Mouse (Mus musculus) embryo, embryonic 10.5 days (tissue): ENCODE results near the gene Ccna1.

Source experiments
- DNase-seq: peaks from one replicate; pipeline ENCODE4 v3.0.0-alpha.2; 2015; ENCODE audit warnings: low spot score

Gene Ccna1

DNA sequence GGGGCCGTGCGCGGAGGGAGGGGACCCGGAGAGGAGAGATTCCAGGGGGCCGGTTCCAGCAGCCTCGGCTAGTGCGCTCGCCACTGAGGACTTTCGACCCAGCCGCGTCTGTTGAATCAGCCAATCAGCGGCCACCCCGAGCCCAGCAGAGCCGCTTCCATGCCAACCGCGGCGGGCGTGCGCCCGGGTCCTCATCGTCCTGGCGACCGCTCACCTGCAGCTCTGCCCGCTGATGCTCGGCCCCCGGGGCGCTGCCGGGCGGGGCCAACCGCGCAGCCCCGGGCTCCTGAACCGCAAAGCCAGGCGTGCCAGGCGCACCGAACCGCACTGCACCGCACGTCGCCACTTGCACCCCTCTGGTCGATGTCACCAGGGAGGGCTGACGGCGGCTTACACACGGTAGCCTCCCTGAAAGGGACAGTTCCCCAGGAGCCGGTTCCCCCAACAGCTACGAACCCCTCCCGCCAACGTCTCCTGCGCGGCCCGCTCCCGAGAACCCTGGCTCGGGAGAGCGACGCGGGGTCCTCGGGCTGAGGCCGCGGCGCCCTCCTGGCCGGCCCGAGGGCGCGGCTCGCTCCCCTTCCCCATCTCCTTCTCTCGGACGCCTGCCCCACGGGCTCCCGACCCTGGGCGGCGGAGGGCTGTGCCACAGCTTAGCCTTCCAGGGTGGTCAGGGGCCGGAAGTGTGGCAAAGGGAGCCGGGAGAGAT lies at the start of gene Ccna1:
Gene Ccna1, minus strand, starts transcription at position 464 of the 709 bp plus-strand sequence.
- DNase-seq, result peak; percentile 87

DNA sequence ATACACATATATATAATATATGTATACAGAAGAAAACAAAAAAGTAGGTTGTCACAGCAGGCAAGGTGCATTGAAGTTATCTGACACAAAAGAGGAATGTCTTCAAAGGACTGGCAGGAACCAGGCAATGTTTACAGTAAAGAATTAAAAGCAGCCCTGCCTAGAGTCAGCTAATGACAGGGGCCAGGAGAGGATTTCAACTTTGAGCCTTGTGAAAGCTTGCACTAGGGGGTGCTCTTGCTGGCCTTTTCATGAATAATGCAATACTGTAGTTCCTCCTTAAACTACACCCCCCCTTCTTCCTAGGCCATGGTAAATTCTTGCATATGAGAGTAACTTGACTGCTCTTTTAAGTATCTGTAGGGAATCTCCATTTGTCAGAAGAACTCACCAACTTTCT lies 45.8 kb upstream of the Ccna1 start:
- no peak for DNase-seq

DNA sequence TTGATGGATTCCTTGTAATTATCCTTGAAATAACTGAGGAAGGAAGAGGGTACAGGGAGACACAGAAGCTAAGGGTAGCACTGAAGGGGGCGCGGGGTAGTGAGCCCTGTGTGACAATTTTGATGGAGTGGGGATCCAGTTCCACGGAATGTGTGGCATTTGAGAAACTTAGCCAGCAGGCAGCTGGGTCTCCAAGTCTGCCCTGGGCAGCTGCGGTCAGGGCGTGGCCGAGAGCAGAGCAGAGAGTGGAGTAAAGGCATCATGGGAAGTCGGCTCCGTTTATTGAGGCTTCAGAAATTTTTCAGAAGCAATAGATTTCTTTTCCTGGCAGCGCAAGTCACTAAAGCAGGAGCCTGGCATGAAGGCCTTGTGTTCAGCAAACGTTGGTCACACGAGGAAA lies 43.7 kb upstream of the Ccna1 start:
- no peak for DNase-seq

DNA sequence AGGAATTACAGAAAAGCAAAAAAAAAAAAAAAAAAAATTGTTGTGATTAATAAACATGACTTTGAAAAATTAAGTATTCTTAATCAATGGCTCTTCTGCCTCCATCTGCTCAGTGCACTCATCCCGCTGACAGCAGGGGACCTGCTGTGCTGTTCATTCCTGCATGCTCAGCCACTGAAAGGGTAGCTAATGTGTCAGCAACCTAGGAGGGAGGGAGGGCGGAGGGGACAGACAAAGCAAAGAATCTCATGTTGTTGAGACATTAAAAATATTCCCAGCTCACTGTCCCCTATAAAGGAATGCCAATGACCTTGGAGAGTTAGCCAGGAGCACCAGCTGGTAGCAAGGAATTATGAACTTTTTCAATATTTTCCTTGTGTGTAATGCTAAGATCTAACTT lies 42.7 kb upstream of the Ccna1 start:
- DNase-seq, result peak; percentile 48

DNA sequence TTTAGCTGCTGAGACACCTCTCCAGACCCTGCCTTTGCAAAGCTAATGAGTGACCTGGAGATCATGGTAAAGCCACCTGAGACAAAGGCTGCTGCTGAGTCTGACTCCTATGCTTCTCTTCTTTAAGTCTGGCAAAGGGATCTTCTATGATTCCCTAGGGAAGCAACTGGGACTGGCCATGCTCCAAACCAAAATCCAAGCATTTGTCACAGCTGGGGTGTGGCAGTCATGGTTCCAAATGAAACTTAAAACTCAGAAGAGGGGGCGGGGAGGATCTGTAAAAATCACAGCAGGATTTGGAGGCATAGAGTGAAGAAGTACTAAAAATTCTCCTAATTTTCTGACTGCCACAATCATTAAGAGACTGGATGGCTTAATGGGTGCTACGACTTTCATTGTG lies 41.9 kb upstream of the Ccna1 start:
- DNase-seq, result no peak

DNA sequence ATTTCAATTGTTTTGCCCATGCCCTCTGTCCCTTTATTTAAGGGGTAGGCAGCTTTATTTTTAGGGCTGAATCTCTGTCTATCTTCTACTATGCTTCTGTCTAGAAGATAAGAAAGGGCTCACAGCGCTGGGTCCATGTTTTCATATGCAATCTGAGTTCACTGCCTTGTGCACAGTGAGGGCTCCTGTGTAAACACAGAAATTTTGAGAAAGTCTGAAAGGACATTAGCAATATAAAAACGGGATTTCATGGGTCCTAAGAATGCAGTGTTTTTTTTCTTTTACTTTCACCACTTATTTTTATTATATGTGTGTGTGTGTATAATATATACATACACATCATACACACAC lies 41.3 kb upstream of the Ccna1 start:
- DNase-seq, result no peak

DNA sequence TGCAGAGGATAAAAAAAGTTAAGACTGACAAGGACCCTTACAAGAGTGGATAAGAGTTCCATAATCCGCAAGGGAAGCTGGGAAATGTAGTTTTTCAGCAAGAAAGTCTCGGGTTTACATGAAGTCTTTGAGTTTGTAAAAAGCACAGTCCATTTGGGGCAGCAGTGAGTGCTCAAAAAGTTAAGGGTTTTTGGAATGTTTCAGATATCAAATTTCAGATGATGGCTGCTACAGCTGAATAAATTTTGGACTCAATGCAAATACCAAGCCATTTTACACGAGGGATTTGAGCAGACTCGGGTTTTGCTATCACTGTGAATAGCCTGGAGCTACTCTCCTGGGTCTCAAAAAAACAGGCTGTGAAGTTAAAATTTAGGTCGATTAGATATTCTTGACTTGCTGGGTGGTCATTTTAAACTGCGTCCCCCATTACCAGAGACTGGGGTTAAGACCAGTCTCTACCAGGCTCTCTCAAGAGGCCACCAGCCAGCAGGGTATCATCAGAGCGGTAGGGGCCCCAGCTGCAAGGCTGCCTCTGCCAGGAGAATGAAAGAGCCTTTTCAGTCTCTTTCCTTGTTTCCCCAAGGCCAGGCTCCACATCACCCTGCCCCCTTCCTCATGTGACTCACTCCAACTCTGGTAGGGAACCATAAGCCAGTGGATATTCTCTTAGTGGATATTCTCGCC lies 40.8 kb upstream of the Ccna1 start:
- DNase-seq, result peak; percentile 77

DNA sequence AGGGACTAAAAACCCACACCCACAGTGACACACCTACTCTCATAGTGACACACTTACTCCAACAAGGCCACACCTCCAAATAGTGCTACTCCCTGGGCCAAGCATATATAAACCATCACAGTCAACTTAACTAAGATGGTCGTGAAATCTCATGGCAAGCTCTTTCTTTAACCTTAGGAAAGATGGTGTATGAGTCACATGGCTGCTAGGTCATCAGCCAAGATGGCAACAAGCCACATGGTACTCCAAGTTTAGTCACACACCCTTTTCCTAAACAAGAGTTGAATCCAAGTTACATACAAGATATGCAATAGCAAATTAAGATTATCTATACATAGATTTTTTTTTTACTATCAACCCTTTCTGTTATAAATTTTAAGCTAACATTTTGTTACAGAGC lies 37.9 kb upstream of the Ccna1 start:
- DNase-seq, result no peak

DNA sequence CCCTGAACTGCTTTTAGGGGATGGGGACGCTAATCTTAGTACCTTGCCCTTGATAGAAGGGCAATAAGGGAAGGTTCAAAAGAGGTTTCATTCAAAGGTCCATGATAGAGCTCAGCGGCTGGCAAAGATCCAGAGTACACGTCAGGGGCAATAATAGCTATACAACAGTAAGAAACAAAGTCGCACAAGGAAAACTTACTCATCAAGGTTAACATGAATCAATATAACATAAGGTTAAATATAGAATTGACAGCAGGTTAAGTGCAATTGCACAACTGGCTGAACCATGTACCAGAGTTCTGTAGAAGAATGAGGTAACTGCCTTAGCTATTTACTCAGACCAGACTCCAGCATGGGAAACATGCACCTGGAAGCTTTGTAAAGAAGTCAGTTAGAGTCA lies 34.0 kb upstream of the Ccna1 start:
- no peak for DNase-seq

DNA sequence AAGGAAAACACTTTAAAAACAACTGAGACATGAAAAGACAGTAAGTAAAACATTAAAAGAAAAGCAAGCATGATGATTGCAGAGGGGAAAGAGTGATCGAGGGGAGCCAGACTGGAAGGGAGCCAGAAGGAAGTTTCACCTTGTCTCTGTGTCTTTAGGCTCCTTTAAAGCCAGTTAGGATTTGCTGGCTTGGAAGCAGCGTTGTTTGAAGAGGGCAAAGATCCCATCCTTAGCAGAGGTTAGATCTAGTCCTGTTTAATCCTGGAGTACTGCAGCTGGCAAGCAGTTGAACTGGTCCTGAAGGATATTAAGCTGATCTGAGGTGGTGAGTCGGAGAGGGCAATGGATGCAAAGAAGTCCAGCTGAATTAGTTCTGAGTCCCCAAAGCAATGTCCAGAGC lies 33.5 kb upstream of the Ccna1 start:
- no peak for DNase-seq

DNA sequence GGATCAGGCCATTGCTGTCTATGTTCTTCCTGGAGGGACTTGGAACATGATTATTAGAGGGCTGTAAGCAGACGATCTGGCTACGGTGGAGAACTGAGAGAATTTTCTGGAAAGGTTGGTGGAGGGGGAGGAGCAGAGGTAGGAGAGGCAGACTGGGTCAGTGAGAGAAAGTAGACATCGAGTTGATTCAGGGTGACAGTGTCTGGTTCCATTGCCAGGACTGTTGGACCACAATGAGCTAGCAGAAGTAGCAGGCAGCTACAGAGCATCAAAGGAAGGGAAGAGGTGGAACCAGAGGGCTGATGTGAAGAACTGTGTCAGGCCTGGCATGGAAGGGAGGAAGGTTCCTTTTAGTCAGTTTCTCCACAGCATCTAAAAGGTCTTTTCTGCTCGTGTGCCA lies 33.1 kb upstream of the Ccna1 start:
- DNase-seq, result no peak

DNA sequence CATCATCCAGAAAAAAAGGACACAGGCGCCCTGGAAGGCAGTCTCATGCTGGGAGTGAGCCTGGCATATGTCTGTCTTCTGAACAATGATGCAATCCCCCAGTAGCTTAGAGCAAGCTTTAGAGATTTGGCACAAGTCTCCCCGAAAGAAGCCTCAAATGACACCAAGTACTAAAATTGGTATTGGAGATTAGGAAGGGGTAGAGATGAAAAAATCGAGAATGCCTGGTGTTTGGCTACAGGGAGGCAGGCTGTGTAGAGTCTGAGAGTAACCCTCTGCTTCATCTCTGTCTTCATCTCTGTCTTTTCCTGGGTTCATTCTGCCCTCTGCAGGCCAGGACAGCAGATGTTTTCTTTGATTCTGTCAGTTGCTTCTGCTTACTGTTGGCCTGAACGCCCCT lies 32.1 kb upstream of the Ccna1 start:
- DNase-seq, result no peak

DNA sequence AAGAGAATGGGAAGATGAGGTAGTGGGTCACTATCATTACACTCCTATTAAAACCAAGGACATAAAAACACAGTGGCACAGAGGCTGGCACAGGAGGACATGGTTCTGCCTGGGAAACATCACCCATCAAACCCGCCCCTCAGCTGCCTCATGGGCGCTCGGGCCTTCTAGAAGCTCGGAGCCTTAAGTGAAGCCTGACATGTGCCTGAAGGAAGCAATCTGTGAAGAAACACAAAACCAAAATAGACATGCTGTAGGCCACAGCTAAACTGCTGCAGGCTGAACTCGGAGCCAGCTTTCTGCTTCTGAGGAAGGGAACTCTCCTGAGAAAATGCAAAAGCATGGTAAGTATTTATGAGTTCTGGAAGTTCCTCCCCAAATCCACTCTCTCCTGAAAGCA lies 31.6 kb upstream of the Ccna1 start:
- no peak for DNase-seq

DNA sequence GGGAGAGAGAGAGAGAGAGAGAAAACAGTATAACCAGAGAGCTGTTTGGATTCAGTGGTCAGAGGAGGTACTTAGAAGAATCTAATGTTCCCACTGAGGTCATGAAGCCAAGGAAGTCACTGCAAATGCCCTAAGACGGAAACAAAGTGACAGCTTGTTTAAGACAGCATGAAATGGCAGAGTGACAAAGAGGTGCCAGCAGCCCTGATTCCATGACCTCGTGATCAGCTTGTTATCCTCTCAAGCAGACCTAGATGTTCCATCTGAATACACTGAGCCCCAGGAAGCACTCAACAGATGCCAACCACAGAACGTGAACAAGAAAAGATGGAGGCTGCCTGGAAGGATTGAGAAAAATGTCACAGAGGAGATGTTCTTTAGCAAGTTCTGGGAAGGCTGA lies 30.4 kb upstream of the Ccna1 start:
- no peak for DNase-seq

DNA sequence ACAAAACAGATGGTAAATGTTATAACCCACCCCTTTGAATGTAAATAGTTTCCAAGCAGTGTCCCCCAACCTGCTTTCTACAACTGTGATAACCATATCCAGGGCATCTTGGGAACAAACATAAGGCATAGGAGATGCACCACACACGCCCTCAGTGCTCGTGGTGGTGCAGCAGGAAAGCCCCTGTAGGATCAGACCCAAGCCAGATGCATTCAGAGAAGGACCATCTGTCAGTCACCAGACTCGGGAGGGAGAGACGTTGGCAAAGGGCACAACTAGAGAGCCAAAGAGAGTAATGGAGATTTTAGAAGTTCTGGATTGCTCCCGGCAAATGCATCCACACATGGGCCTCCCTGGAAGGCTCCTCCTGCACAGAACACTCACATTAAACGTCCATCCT lies 29.5 kb upstream of the Ccna1 start:
- no peak for DNase-seq

DNA sequence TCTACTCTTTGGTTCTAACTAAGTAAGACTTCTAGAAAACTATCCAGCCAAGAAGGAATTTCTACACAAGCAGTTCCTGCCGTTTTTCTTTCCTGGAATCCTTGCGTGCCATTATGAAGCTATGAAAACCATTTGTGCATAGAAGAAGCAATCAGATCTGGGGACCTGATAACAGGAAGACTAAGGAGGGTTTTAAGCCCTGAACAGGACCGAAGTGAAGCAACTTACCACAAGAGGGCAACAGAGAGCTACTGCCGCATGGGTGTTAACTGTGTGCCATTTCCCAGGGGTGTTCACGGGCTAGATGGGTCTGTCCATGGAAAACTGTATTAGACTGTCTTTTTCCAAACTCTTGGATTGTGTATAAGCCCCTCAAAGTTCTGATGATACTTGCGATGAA lies 24.8 kb upstream of the Ccna1 start:
- DNase-seq, result peak; percentile 93

DNA sequence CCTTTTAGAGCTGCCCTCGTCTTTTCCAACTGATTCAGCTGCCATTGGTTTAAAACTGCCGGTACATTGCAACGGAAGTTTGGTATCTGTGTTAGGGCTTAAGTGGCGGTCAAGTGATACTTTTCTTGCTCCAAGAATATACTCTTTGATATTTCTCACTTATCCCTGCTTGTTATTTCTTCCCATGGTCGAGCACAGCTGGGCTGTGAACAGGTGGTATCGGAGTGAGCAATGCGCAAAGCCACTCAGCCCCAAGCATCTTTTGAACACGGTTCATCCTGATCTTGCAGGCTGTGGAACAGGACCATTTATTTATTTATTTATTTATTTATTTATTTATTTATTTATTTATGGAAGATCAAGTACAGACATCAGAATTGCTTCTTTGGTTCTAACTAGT lies 24.3 kb upstream of the Ccna1 start:
- no peak for DNase-seq

DNA sequence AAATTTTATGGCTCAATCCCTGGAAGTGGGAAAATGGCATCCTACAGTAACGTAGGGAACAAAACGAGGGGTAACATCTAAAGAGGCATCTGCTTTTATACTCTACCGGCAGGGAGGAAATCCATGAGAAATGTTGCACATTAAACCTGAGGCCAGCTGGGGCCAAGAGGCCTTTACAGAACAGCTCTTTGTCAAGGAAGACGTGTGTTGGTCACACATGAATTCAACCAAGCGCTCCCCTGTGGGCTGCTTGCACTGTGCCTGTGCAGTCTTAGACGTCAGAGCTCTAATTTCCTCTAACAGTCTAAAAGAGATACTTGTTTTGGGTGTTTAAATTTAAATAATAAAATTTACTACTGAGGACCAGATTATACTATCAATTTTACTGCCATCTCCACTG lies 22.9 kb upstream of the Ccna1 start:
- DNase-seq, result peak; percentile 44

DNA sequence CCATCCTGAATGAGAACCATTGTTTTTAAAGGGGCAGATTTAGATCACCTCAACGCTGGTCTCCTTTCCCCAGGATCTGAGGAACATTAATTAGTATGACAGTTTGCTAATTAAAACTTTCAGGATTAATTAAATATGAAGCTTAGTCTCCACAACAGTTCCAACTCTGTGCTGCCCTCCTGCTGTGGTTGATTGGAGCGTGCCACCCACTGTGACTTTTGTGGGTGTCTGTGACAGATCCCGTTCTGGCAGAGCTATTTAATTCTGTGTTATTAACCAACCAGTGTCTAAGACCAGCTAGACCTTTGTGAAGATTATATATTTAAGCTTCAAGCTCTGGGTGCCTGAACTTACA lies 20.0 kb upstream of the Ccna1 start:
- DNase-seq, result no peak

DNA sequence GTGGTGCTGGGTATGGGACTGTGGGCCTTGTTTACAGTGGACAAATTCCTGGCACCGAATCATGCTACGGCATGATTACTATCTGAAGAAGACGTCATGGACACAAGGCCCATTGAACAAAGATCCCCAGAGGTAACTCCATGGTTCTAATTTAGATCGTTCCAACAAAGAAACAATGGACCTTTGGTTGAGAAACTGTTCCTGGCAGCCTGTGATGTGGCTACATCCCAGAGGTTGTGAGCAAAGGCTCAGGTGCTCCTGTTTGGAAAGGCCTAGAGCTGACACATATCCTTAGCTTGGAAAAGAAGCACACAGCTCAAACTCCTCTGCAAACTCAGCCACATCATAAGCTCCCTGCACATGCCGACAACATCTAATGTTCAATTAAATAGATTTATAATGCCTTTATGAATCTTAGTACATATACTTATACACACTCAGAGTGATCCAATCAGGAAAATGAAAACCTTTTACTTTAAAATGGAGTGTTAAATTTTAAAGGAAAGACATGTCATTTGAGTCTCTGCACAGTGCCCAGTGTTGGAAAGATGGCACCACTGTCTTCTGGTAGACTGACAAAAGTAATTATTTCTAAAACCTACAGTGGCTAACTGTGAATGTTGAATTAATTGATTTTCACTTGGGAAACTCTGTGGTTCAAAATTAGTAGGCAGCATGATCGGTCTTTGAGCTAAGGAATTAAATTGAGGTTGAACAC lies 19.4 kb upstream of the Ccna1 start:
- no peak for DNase-seq

DNA sequence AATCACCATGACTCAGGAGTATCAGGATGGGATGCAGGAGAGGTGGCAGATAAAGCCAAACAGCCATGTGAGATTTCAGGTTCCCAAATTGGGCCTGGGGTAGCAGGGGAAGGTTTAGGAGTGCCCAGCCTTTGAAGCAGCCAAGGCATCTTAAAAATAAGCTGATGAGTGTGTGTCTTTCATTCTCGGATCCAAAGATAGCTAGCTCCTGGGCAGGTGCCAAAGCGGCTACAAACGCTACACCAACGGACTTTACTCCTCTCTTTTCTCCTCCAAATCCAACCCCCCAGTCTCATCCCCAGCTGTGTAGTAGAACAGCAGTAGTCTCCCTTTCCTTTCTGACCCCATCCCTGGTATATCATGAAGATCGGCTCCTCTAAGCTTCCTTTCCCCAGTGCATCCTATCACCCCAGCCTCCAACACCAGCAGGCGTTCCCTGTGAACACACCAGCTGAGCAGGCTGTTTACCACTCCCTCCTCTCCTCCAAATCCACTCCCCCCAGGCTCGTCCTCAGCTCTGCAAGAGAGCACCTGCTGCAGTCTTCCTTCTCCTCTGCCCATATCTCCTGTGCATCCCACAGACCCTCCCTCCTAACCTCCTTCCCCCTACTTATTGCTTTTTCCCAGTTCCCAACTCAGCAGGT lies 12.6 kb upstream of the Ccna1 start:
- no peak for DNase-seq

DNA sequence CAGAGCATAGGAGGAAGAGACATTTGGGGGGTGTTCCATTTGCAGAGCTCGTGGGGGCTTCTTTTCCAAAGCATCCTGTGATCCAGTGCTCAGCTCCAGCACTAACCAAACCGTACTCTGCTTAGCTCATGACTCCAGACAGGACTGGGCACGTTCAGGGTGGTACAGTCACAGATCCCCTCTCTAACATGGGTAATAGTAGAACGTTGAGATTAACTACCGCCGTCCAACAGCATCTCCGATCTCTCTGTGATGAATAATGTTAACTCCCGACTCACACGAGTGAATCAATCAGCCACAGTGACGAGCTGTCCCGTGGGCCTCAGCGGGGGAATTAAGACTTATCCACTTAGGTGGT lies 11.3 kb upstream of the Ccna1 start:
- DNase-seq, result no peak
